ENCODE assay signal across 16 mouse cellular contexts in the genomic region with DNA sequence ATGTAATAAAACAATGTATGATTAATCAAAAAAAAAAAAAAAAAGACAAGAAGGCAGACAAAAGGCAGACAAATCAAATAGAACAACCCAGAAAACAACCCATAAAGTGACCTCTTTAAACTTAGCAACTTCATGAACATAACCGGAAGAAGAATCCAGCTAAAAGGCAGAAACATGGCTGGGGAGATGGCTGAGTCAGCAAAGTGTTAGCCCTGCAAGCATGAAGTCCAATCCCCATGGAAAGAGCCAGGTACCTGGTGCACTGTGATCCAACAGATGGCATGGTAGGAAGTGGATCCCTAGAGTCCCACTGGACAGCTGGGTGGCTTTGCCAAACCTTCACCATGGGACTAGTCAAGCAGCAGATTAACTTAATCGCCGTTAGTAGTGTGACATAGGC.
"Had no signal": no experiment of that assay in that cellular context is flagged by ENCODE, and none has a peak within 500 bp of the region (broad histone marks: within the 10 kb centered on the region; RNA-seq: fewer than 3 reads in every experiment).

No protein-coding gene starts in this region.

- H3K27me3 ChIP-seq: stomach, embryonic 15.5 days had no signal

- H3K9me3 ChIP-seq: neural tube, embryonic 13.5 days; neural tube, embryonic 15.5 days; stomach, embryonic 15.5 days had no signal

- H3K4me3 ChIP-seq: neural tube, embryonic 13.5 days; neural tube, embryonic 15.5 days; stomach, embryonic 15.5 days had no signal

- DNase-seq: retina, postnatal 1 day; right cerebral cortex, adult 18-20 months; right cerebral cortex, postnatal 14 days; right cerebral cortex, postnatal 25 days; right cerebral cortex, postnatal 4 days; spleen, adult 18-20 months; thymus, adult 18-20 months; thymus, adult 2 months; thymus, postnatal 14 days; thymus, postnatal 25 days; thymus, postnatal 36 days; thymus, postnatal 4 days had no signal

- H3K4me2 ChIP-seq: neural tube, embryonic 13.5 days; neural tube, embryonic 15.5 days; stomach, embryonic 15.5 days had no signal

- H3K27ac ChIP-seq: neural tube, embryonic 13.5 days; neural tube, embryonic 15.5 days; stomach, embryonic 15.5 days; stomach, postnatal 0 days had no signal

- H3K4me1 ChIP-seq: stomach, embryonic 15.5 days had no signal

- H3K9ac ChIP-seq: neural tube, embryonic 13.5 days; neural tube, embryonic 15.5 days; stomach, embryonic 15.5 days had no signal

- H3K36me3 ChIP-seq: neural tube, embryonic 13.5 days; neural tube, embryonic 15.5 days; stomach, embryonic 15.5 days had no signal
